Mouse (Mus musculus) mesoderm, embryonic 11.5 days (tissue): Measurements from ENCODE around the gene Pbx1.
"Not testable (repeated sequence)": the region's sequence is repeated elsewhere in the genome, so short reads cannot be mapped to it uniquely, and the experiment has no call there.

Source experiments
- DNase-seq: peaks from one replicate; pipeline ENCODE4 v3.0.0-alpha.2; 2012; ENCODE audit warnings: low read depth, low spot score

Gene Pbx1

GRCm38 (mm10) chr1:168432232-168432280 lies at the start of gene Pbx1:
Gene Pbx1 (minus strand): TSS chr1:168432270.
- DNase-seq: not testable (repeated sequence)

GRCm38 (mm10) chr1:168479626-168480025 lies 47.6 kb upstream of the Pbx1 start:
- DNase-seq: no peak

GRCm38 (mm10) chr1:168478829-168479228 lies 46.8 kb upstream of the Pbx1 start:
- DNase-seq: no peak

GRCm38 (mm10) chr1:168476917-168477316 lies 44.8 kb upstream of the Pbx1 start:
- DNase-seq: no peak

- DNase-seq: no peak
Measured at GRCm38 (mm10) chr1:168476216-168476897, 44.3 kb upstream of the Pbx1 start.

- DNase-seq: no peak
Measured at GRCm38 (mm10) chr1:168475579-168476208, 43.6 kb upstream of the Pbx1 start.

- DNase-seq: peak; percentile 62
Measured at GRCm38 (mm10) chr1:168473255-168474069, 41.4 kb upstream of the Pbx1 start.

GRCm38 (mm10) chr1:168472545-168473254 lies 40.6 kb upstream of the Pbx1 start:
- DNase-seq: no peak

- DNase-seq: no peak
Measured at GRCm38 (mm10) chr1:168459426-168459825, 27.4 kb upstream of the Pbx1 start.

GRCm38 (mm10) chr1:168457191-168457747 lies 25.2 kb upstream of the Pbx1 start:
- DNase-seq: no peak

GRCm38 (mm10) chr1:168455178-168455577 lies 23.1 kb upstream of the Pbx1 start:
- DNase-seq: no peak

- no peak for DNase-seq
Measured at GRCm38 (mm10) chr1:168433671-168434070, 1.6 kb upstream of the Pbx1 start.

- peak; percentile 99 for DNase-seq
Measured at GRCm38 (mm10) chr1:168432281-168432725, 233 bp upstream of the Pbx1 start.

GRCm38 (mm10) chr1:168431711-168432231 lies 299 bp downstream of the Pbx1 start:
- no peak for DNase-seq

GRCm38 (mm10) chr1:168430868-168431710 lies 981 bp downstream of the Pbx1 start:
- DNase-seq: peak; percentile 63

GRCm38 (mm10) chr1:168429856-168430644 lies 2.0 kb downstream of the Pbx1 start:
- no peak for DNase-seq

- DNase-seq: no peak
Measured at GRCm38 (mm10) chr1:168429406-168429805, 2.7 kb downstream of the Pbx1 start.

GRCm38 (mm10) chr1:168428255-168428654 lies 3.8 kb downstream of the Pbx1 start:
- no peak for DNase-seq

- DNase-seq: no peak
Measured at GRCm38 (mm10) chr1:168427596-168427995, 4.5 kb downstream of the Pbx1 start.

- DNase-seq: no peak
Measured at GRCm38 (mm10) chr1:168426900-168427299, 5.2 kb downstream of the Pbx1 start.
